Mouse (Mus musculus): Measurements from ENCODE around the gene Igf2r.

DNA sequence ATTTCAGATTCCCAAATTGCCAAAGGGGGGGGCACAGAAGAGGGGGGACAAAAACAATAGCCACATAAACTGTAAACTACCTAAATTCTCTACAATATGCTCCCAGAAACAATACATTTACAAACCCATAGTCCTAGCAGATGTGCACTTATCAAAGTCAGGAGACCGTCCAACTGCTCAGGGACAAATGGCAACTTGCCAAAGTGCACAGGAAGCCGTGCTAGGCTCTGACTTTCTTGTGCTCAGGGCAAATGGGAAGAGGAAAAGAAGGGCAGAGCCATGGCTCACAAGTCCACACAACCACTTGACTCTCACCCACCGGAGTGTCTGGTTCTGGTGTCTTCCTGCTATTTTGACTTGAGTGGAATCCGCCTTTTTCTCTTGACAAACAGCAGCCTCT, 43.6 kb downstream of the Igf2r start:
- TF ChIP-seq CTCF (conservative IDR thresholded peaks at IDR 0.05; ENCODE audit: insufficient read depth, insufficient read length, low read depth, low read length) (no peak), POLR2A (IDR thresholded peaks at IDR 0.05; ENCODE audit: low read depth, low read length) (no peak)
